Mouse (Mus musculus) CH12F3 (cell line): ENCODE measurements around the gene Galnt17.

Experiments used
- in situ Hi-C: fragments of 300-500 bp; cut with MboI; formaldehyde crosslinking; loops from 2 replicates; pipeline ENCODE4 v1.14.3; 2020; ENCODE audit warnings: low sequenced_read_pairs

Gene Galnt17

DNA sequence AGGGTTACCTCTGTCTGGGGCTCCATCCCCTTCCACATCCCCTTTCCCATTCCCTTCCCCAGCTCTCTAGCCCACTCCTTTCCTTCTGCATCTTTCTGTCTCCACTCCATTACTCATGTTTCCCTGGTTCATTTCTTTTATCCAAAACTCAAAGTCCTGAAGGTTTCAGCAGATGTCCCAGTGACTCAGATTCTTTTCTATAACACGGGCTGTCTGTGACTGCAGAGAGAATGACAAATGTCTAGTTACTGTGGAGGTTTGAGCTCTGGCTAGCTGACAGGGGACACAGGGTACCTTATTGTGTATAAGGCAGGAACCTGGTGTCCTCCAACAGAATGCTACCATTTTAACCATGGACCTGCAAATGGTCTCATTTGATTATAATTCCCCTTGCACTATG is 358.6 kb downstream of the Galnt17 start:
- in situ Hi-C loops: no loop called here

DNA sequence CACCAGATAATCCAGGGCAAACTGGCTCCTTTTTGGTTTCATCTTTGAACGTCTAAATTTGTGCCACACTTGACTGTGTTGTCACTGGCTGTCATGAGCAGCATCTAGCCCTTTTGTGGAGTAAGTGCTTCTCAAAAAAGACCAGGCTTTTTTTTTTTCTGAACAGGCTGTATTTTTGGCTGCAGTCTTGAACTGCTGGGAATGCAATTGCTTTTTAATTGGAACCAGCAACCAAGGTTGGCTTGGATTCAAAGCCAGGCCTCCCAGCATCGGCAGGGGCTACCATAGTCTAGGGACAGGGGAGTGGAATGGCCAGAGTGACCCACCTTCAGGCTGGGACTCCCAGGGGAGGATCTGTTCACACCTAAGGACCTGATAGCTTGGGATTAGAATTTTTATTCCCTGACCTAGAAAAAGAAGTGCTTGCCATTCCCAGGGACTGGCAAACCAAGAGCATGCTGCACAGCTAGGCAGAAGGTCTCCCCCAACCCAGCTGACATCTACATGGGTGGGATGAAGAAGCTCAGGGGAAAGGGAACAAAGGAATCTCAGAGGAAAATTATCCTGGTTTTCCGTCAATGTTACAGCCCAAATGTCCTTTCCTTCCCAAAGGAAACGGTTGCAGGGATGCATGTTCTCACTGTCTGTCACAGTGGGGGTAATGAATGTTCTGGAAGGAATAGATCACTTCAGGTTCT is 369.2 kb downstream of the Galnt17 start:
- in situ Hi-C loops: no loop called here

GRCm38 (mm10) chr5:130938274-130938741 is 370.0 kb downstream of the Galnt17 start:
- in situ Hi-C loops: no loop called here

- in situ Hi-C loops: no loop called here
Observed at GRCm38 (mm10) chr5:130930999-130931398, 377.3 kb downstream of the Galnt17 start.

GRCm38 (mm10) chr5:130927794-130928149 is 380.5 kb downstream of the Galnt17 start:
- in situ Hi-C loops: no loop called here

GRCm38 (mm10) chr5:130927138-130927793 is 381.0 kb downstream of the Galnt17 start:
- in situ Hi-C loops: no loop called here

DNA sequence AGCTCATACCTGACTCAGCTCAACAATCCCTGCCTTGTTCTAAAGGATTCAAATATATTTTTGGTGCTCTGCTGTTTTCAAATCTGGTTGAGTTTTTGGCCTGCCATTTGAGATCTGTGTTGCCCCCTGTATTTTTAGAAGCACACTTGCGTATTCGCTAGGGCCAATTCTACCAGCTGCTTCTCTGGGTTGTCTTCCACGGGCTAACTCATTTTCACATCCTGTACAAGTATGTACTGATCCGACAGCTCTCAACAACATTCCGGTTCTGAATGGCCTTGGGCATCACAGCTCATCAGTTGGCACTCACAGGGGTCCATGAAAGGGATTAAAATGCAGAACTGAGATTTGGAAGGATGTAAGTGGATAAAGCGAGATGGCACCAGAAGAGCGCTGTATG is 382.6 kb downstream of the Galnt17 start:
- in situ Hi-C loops: no loop called here

DNA sequence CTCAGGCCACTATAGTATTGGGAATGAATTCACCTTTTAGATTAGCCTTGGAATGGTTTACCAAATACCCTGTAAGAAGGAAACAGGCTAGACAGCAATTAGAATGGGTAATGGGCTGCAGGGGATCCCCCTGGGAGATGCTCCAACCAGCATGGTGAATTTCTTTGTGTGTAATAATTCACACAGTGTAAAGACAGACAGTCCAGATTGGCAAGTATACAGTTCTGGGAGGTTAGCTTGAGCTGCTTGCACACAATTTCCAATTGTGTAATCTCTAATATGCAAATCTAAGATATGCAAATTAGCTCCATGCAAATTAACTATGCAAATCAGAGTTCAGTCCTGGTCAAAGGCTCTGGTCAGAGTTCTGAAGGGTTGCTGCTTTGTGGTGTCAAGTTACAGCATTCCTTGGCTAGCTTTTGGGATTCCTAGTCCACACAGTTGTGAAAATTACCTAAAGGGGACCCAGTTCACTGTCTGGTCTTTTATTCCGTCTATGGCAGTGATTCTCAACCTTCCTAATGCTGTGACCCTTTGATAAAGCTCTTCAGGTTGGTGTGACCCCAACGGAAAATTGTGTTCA is 384.0 kb downstream of the Galnt17 start:
- in situ Hi-C loops: no loop called here

GRCm38 (mm10) chr5:130919969-130920368 is 388.3 kb downstream of the Galnt17 start:
- in situ Hi-C loops: no loop called here

DNA sequence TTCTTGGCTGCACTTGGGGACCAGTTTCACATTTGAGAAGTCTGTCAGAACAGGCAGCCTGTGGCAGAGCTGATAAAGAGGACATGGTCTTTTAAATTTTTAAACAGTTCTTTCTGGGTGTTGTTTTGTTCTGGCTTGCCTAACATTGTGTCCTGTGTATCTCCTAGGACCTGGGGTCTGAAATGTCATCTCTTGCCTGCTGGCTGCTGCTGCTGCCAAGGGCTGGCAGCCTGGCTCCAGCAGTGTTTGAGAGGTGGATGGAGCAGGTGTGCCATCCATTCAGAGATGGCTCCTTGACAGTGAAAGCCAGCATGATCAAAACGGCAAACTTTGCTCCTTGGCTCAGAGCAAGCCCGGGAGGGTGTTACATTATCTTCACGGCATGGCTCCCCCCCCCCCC is 393.7 kb downstream of the Galnt17 start:
- in situ Hi-C loops: no loop called here

GRCm38 (mm10) chr5:130911551-130911950 is 396.7 kb downstream of the Galnt17 start:
- in situ Hi-C loops: no loop called here

- in situ Hi-C loops: no loop called here
Observed at GRCm38 (mm10) chr5:130901736-130902135, 406.6 kb downstream of the Galnt17 start.

DNA sequence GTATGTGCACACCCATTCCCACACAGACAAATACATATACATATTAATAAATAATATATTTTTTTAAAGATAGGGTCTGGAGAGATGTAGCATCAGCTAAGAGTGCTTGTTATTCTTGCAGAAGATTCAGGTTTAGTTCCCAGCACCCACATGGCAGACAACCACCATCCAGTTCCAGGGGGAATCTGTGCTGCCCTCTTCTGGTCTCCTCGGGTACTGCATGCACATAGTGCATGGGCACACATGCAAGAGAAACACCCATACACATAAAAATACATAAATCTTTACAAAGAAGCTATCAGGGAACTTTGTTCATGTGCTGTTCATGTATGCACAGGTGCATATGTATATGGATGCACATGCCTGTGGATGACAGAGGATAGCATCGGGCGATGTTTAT is 412.3 kb downstream of the Galnt17 start:
- in situ Hi-C loops: no loop called here

GRCm38 (mm10) chr5:130891735-130892134 is 416.6 kb downstream of the Galnt17 start:
- in situ Hi-C loops: no loop called here

GRCm38 (mm10) chr5:130880331-130880730 is 428.0 kb downstream of the Galnt17 start:
- in situ Hi-C loops: no loop called here

GRCm38 (mm10) chr5:130875391-130875790 is 432.9 kb downstream of the Galnt17 start:
- in situ Hi-C loops: no loop called here

GRCm38 (mm10) chr5:130871086-130871485 is 437.2 kb downstream of the Galnt17 start:
- in situ Hi-C loops: no loop called here

DNA sequence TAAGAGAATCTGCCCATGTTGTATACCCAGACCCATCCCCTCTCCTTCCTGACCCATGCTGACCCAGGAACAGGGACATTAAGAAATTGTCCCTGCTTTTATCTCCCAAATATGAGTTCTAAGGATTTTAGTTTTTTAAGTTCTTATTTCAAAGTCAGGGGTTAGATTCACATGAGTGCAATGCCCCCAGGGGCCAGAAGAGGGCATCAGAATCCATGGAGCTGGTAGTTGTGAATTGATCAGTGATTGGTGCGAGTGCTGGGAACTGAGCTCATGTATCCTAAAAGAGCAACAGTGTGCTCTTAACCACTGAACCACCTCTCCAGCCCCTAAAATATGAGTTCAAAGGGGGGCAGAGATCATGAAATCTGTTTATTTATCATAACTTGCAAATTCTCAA is 438.4 kb downstream of the Galnt17 start:
- in situ Hi-C loops: no loop called here

- in situ Hi-C loops: no loop called here
Observed at GRCm38 (mm10) chr5:130862302-130862701, 446.0 kb downstream of the Galnt17 start.

- in situ Hi-C loops: no loop called here
Observed at GRCm38 (mm10) chr5:130859736-130860135, 448.6 kb downstream of the Galnt17 start.

- in situ Hi-C loops: no loop called here
Observed at GRCm38 (mm10) chr5:130858706-130859105, 449.6 kb downstream of the Galnt17 start.

DNA sequence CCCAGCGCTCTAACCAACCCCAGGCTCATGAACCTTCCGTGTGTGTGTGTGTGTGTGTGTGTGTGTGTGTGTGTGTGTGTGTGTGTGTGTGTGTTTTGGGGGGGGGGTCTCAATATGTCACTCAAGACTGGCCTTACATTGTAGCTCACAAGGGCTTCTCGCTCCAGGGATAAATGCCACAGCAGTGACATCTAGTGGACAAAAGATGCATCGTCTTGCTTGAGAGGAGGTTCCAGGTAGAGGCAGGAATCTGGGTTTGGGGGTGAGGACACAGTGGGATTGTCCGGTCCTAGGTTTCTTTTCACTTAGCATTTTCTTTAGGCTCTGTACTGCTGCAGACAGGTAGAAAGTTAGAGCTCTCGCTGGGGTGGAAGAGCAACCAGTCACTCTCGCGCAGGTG is 450.1 kb downstream of the Galnt17 start:
- in situ Hi-C loops: no loop called here
